Mouse (Mus musculus) brain, embryonic 14.5 days (tissue): ENCODE measurements around the gene Myl3. TPM values are rescaled to one million over a fixed set of nuclear protein-coding genes. Genes with fewer than 3 reads are reported as not detected.

ENCODE experiments used
- DNase-seq: peaks from one replicate; pipeline ENCODE4 v3.0.0-alpha.2; 2011; ENCODE audit warnings: low read depth
- CTCF ChIP-seq: fragments of 200-500 bp; IDR thresholded peaks from 2 replicates; pipeline ENCODE4 v1.5.1; 2012; ENCODE audit warnings: inconsistent platforms, mild to moderate bottlenecking, moderate library complexity, borderline replicate concordance; ENCODE audit not compliant: insufficient read depth, insufficient read length; ENCODE audit errors: extremely low read depth
- POLR2A ChIP-seq: fragments of 200-500 bp; IDR thresholded peaks from 2 replicates; pipeline ENCODE4 v1.6.1; 2012; ENCODE audit warnings: mild to moderate bottlenecking, inconsistent platforms, borderline replicate concordance; ENCODE audit not compliant: poor library complexity, insufficient read depth, insufficient read length, severe bottlenecking; ENCODE audit errors: extremely low read depth
- polyA plus RNA-seq: library from polyadenylated mRNA; depleted of rRNA; stranded (reverse); fragments of >200 nt; gene quantifications from 2 replicates; pipeline ENCODE4 v1.2.3, GENCODE M21; 2012; rRNA removed

Myl3 gene
- polyA plus RNA-seq, 1 experiment, result 0.37 TPM

DNA sequence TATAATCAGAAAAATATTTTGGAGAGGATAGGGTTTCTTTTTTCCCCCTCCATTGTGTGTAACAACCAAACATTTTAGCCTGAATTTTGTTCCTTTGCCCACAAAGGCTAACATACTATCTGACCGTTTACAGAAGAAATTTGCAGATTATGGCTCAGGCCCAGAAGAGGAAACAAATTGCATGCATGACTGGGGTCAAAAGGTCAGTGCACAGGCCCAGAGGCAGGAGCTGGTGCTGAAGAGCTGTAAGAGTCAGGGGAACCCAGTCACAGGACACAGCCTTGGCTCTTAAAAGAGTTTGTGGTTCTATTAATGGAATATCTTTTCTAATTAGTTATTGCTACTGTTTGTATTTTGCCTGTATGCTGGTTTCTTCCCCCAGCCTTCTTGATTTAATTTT lies 42.0 kb downstream of the Myl3 start:
- no peak for DNase-seq
- TF ChIP-seq CTCF (no peak), POLR2A (no peak)

DNA sequence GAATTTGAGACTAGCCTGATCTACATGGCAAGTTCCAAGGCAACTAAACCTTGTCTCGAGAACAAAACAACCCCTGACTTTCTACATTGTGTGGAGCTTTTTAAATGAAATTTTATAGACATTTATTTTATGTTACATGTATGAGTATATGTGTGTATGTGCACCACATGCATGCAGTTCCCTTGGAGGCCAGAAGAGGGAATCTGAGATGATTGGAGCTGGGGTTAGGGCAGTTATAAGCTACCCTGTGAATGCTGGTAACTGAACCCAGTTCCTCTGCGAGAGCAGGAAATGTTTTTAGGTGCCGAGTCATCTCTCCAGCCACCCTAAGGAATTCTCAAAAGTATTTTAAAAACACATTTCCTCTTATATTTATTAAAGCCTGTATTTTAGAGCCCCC lies 46.5 kb downstream of the Myl3 start:
- DNase-seq, result no peak
- TF ChIP-seq CTCF (no peak), POLR2A (no peak)

DNA sequence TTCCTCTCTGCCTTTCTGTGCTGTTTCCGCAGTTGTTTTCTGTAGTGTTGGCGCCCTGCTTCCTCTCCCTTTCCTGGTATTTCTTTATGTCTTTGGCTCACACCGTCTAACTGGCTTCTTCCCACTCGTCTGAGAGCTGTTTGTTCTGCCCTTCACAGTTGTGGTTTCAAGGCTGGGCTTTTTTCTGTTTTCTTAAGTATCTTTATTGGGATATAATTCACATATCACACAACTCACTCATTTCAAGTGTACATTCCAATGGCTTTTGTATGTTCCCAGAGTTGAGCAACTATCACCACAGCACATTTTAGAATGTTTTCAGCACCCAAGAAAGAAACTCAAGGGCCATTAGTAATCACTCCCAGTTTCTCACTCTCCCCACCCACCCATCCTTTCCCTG lies 48.8 kb downstream of the Myl3 start:
- DNase-seq, result no peak
- no peak for TF ChIP-seq CTCF
- no peak for TF ChIP-seq POLR2A

DNA sequence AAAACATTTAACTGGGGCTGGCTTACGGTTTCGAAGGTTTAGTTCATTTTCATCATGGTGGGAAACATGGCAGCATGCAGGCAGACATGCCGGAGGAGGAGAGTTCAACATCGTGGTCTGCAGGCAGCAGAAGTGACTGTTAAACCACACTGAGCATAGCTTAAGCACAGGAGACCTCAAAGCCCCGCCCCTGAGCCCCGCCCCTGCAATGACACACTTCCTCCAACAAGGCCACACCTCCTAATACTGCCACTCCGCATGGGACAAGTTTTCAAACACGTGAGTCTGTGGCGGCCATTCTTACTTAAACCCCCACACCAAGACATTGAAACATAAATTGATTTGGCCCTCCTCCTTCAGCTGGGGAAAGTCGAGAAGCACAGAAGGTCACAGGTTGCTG lies 55.4 kb downstream of the Myl3 start:
- DNase-seq, result no peak
- TF ChIP-seq POLR2A (no peak), CTCF (no peak)

DNA sequence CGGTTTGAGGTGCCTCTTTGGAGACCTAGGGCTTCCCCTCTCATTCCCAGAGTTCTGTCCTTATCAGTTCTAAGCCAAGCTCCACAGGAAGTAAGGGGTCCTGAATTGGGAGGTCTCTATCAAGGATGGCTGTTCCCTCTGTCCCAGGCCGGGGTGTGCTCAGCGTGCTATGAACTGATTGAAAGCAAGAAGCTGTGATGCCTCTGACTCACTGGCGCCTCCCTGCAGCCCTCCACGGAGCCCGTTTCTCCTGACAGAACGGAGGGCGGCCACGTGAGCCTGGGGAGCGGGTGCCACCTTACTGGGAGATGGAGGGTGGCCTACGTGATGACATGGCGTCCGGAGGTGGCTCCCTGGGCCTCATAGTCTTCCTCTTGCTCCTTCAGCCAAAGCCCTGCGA lies 56.2 kb downstream of the Myl3 start, which contains the start of gene Prss42:
Gene Prss42, plus strand, starts transcription at position 301 of the 400 bp plus-strand sequence.
- no peak for TF ChIP-seq CTCF
- no peak for TF ChIP-seq POLR2A
- no peak for DNase-seq

DNA sequence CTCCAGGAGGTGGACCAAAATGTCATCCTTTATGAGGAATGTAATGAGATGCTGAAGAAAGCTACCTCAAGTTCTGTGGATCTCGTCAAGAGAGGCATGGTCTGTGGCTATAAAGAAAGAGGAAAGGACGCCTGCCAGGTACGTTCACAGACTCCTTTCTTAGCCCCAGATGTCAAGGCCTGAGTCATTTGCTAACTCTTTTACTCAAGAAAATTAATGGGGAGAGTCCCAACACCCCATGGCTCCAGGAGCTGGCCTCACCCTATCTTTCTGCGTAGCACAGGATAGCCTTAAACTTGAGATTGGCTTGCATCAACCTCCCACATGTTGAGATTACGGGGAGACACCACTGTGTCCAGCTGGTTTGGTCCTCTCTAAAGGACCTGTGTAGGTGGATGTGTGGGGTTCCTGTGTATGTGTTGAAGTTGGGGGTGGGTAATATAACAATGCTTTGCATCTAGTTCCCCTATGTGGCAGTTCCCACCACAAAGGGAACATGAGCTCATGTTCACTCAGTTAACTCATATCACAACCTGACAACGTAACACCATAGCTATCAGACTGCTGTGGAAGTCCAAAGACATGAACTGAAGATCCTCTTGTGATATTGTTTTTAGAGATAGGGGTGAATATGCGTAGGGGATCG lies 59.3 kb downstream of the Myl3 start:
- DNase-seq, result no peak

DNA sequence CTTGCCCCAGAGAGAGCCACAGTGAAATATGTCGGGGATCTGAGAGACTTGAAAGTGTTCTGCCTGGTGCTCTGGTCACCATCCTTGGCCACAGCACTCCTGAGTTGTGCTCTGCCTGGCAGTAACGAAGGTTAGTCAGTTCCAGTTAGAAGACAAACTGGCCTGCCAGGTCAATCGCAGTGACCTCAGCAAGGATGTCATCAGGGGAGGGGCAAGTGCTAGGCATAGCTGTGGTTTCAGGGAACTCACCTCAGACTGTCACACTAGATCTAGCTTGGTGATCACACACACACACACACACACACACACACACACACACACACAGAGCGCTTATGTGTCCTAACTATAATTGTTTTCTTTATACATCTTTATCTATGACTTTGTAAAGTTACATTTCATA lies 61.6 kb downstream of the Myl3 start:
- TF ChIP-seq POLR2A (no peak), CTCF (no peak)
- no peak for DNase-seq

More for the DNA sequence above, 59.3 kb downstream of the Myl3 start:
- TF ChIP-seq CTCF, result no peak
- TF ChIP-seq POLR2A, result no peak

DNA sequence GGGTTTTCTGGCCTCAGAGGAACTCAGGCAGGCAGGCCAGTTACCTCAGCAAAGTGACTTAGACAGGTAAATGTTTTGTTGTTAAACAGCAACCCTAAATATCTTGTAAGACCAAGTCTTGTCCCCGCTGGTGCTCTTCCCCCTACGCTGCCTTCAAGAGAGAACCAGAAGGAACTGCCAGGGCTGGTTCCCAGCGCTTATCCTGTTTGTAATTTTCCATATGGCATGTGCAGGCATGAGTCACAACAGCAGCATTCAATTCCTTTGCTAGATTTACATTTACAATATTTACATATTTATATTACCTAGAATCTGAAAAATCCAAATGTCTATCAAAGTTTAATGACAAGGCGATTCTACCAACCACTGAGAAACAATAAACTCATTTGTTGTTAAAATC lies 68.4 kb downstream of the Myl3 start:
- TF ChIP-seq POLR2A (no peak), CTCF (no peak)
- DNase-seq, result no peak

DNA sequence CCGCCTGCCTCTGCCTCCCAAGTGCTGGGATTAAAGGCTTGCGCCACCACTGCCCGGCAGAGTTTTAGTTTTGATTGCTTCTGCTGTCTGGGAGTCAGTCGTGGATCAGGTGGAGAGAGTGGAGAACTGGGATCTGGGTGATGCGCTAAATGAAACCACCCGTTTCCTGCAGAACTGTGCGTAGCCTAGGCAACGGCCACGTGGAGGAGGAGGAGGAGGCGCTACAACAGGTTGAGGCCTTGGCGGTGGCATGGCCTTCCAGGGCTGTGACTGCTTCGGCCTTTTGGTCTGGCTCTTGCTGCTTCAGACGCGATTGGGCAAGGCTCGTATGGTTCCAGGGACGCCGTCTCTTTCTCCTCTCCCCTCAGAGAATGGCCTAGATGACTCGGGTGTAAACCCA lies 72.1 kb downstream of the Myl3 start, which contains the start of gene Prss44:
Gene Prss44, plus strand, starts transcription at position 206 of the 400 bp plus-strand sequence.
- TF ChIP-seq POLR2A (no peak), CTCF (no peak)

More for the DNA sequence above, 72.1 kb downstream of the Myl3 start, which contains the start of gene Prss44:
- no peak for DNase-seq

Other genes starting within 250 kb of the Myl3 start
- 83.3 and 90.6 TPM in 2 replicates for gene Setd2, start 209.3 kb upstream of the Myl3 start, polyA plus RNA-seq
- gene Nradd, start 117.4 kb upstream of the Myl3 start, polyA plus RNA-seq, result 25.1 and 33.9 TPM in 2 replicates
- gene Nbeal2, start 87.7 kb upstream of the Myl3 start, polyA plus RNA-seq, result 11.8 and 15.5 TPM in 2 replicates
- 76.0 and 103 TPM in 2 replicates for gene Ccdc12, start 85.4 kb upstream of the Myl3 start, polyA plus RNA-seq
- gene Pth1r, start 5.3 kb downstream of the Myl3 start, polyA plus RNA-seq, result 18.0 and 24.2 TPM in 2 replicates
- gene Prss42, start 56.3 kb downstream of the Myl3 start, polyA plus RNA-seq, result not detected in 2 replicates
- not detected in 2 replicates for gene Prss44, start 72.1 kb downstream of the Myl3 start, polyA plus RNA-seq
- gene Prss43, start 84.8 kb downstream of the Myl3 start, polyA plus RNA-seq, result not detected in 2 replicates
- 0.09 TPM in 1 of 2 replicates, not detected in the other for gene Prss45, start 92.7 kb downstream of the Myl3 start, polyA plus RNA-seq
- gene Prss46, start 102.6 kb downstream of the Myl3 start, polyA plus RNA-seq, result not detected in 2 replicates
- 0.06 and 0.08 TPM in 2 replicates for gene Prss50, start 116.1 kb downstream of the Myl3 start, polyA plus RNA-seq
- 2.6 and 3.9 TPM in 2 replicates for gene Als2cl, start 138.0 kb downstream of the Myl3 start, polyA plus RNA-seq
- 0.61 and 1.1 TPM in 2 replicates for gene Tmie, start 138.3 kb downstream of the Myl3 start, polyA plus RNA-seq
- not detected in 2 replicates for gene Fam240a, start 175.0 kb downstream of the Myl3 start, polyA plus RNA-seq
- 0.25 TPM in 1 of 2 replicates, not detected in the other for gene Tdgf1, start 204.3 kb downstream of the Myl3 start, polyA plus RNA-seq
- gene Lrrc2, start 209.7 kb downstream of the Myl3 start, polyA plus RNA-seq, result 0.09 and 0.26 TPM in 2 replicates
- 0.11 and 0.12 TPM in 2 replicates for gene Rtp3, start 248.7 kb downstream of the Myl3 start, polyA plus RNA-seq